14 mouse cellular contexts compared by ENCODE assay signal in genomic region chr1:144029679-144030078, GRCm38 (mm10).
"Had no signal": no experiment of that assay in that cellular context is flagged by ENCODE, and none has a peak within 500 bp of the region (broad histone marks: within the 10 kb centered on the region; RNA-seq: fewer than 3 reads in every experiment).

No protein-coding gene starts in this region.

- DNase-seq: kidney, adult 18-20 months; kidney, postnatal 4 days; lung, adult 2 months; lung, postnatal 36 days; thymus, adult 18-20 months; thymus, postnatal 14 days had no signal

- H3K4me1 ChIP-seq: intestine, embryonic 15.5 days; limb, embryonic 10.5 days; liver, embryonic 15.5 days; midbrain, embryonic 13.5 days; stomach, embryonic 15.5 days had no signal

- H3K27me3 ChIP-seq: intestine, embryonic 15.5 days; liver, embryonic 15.5 days; midbrain, embryonic 13.5 days; stomach, embryonic 15.5 days had no signal

- H3K4me2 ChIP-seq: intestine, embryonic 15.5 days; liver, embryonic 11.5 days; liver, embryonic 15.5 days; midbrain, embryonic 13.5 days; stomach, embryonic 15.5 days had no signal

- H3K4me3 ChIP-seq: intestine, embryonic 15.5 days; layer of hippocampus, adult 2 months; limb, embryonic 10.5 days; liver, embryonic 15.5 days; midbrain, embryonic 13.5 days; stomach, embryonic 15.5 days had no signal

- H3K27ac ChIP-seq: intestine, embryonic 15.5 days; layer of hippocampus, adult 2 months; limb, embryonic 10.5 days; liver, embryonic 15.5 days; midbrain, embryonic 13.5 days; stomach, embryonic 15.5 days had no signal

- H3K9ac ChIP-seq: intestine, embryonic 15.5 days; liver, embryonic 15.5 days; midbrain, embryonic 13.5 days; stomach, embryonic 15.5 days had no signal

- H3K36me3 ChIP-seq: intestine, embryonic 15.5 days; limb, embryonic 10.5 days; liver, embryonic 15.5 days; midbrain, embryonic 13.5 days; stomach, embryonic 15.5 days had no signal

- ATAC-seq: intestine, embryonic 15.5 days; lung, postnatal 0 days; midbrain, embryonic 13.5 days had no signal

- H3K9me3 ChIP-seq: intestine, embryonic 15.5 days; limb, embryonic 10.5 days; liver, embryonic 15.5 days; midbrain, embryonic 13.5 days; stomach, embryonic 15.5 days had no signal
